Mouse (Mus musculus): ENCODE measurements around the gene Rag1. TPM values are rescaled to one million over a fixed set of nuclear protein-coding genes. Genes with fewer than 3 reads are reported as not detected.

Rag1 gene
- polyA plus RNA-seq, 1 experiment from 2014 or later, result 0.17 TPM

DNA sequence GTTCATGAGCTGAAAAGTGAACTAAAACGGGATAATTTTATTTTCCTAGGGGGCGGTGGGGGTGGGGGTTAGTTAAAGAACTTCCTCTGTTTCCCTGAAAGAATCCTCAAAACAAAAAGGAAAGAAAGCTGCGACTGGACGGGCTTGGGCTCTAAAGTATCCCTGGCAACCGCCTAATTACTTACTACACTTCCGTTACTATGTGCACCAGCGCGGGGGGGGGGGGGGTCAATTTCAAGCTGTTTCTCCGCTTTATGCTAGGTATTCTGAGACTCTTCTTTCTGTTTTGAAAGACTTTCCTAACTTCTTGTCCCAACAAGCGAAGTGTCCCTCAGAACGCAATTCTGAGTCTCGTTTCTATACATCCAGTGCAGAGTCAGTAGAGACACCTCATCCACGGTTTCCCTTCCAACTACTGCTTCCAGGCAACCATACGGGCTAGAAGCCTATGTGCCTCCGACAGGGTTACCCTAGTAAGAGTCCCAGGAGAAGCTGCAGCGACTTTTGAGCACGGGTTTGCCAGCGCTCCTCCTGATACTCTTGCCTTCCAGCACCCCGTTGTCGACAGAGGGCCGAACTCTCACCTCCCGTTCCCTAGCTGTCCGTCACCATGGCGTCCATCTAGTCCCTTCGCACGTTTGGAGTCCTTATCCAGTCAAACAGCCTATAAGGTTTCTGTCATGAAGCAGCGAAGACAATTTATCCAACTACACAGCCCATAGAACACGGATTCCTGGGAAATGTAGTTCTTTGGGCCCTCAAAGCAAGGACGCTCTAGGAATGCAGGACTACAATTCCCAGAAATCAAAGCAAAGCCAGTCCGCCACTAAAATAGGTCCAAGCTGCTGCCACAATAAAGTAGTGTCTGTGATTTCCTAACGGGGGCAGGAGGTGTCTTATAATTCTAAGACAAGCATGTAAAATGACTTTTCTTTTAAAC is 20.7 kb downstream of the Rag1 start:
- no peaks in the 10 kb centered on the region for H3K27me3 ChIP-seq
- peak overlapping the region; percentile 84; the same call in 1 of the 2 replicates for H3K27ac ChIP-seq
- H3K4me2 ChIP-seq (replicated peaks), result peak overlapping the region; percentile 73
- H3K4me1 ChIP-seq, result peaks cover 19% of the 10 kb centered on the region
- H3K9me3 ChIP-seq, result no peaks in the 10 kb centered on the region
- peak; percentile 99 for ATAC-seq (ENCODE audit: low FRiP score, low read depth)
- peak overlapping the region; percentile 79 for H3K9ac ChIP-seq
- no peaks in the 10 kb centered on the region for H3K36me3 ChIP-seq
- H3K4me3 ChIP-seq, result peak overlapping the region; percentile 67
- WGBS, result 1% methylated on average over 31 of the region's 31 CpGs

DNA sequence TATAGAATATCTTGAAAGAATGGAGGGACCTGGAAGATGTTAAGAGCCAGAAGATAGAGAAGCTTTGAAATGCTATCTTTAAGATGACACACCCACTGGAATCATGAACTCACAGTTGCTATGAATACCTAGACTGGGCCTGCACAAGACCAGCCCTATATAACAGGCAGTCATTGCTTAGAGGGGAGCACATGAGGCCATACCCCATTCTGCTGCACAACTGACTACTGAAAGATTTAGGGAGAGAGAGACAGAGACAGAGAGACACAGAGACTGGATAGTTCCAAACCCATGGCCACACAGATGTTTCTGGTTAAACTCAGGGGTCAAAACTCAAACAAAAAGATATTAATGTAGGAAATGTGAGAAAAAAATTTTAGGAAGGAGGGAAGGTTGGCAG is 22.1 kb downstream of the Rag1 start:
- Histone ChIP-seq H3K4me3 (no peak overlapping the region), H3K36me3 (no peaks in the 10 kb centered on the region), H3K27me3 (no peaks in the 10 kb centered on the region), H3K4me2 (replicated peaks) (no peak overlapping the region), H3K27ac (no peak overlapping the region), H3K9me3 (no peaks in the 10 kb centered on the region), H3K4me1 (peaks cover 19% of the 10 kb centered on the region), H3K9ac (no peak overlapping the region)
- no peak for ATAC-seq (ENCODE audit: low FRiP score, low read depth)

DNA sequence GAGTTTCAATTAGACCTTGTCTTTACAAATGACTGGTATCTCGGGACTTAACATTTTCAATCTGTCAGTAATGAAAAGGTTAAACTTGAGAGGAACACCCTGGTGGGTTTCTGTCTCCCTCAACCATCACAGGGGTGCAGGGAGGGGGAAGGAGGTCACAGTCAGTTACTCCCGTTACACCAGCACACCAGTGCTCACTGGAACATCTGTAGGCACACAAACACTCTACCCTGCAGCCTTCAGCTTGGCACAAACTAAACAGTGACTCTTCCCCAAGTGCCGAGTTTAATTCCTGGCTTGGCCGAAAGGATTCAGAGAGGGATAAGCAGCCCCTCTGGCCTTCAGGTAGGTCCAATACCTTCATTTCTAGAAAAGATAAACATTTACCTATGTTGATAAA is 24.8 kb downstream of the Rag1 start, which contains the start of gene Rag2:
Gene Rag2 (plus strand): TSS at position 193 of the 400 bp plus-strand sequence.
- H3K9ac ChIP-seq, result no peak within 1 kb of the TSS
- no peak within 1 kb of the TSS for H3K4me3 ChIP-seq
- no peak within 1 kb of the TSS for H3K4me2 ChIP-seq (replicated peaks)
- H3K4me1 ChIP-seq, result peaks cover 19% of the 10 kb centered on the region
- no peak for ATAC-seq (ENCODE audit: low FRiP score, low read depth)
- no peaks in the 10 kb centered on the region for H3K9me3 ChIP-seq
- no peaks in the 10 kb centered on the region for H3K27me3 ChIP-seq
- no peaks in the 10 kb centered on the region for H3K36me3 ChIP-seq
- 59% methylated on average over 4 of the region's 4 CpGs for WGBS
- H3K27ac ChIP-seq, result no peak within 1 kb of the TSS

DNA sequence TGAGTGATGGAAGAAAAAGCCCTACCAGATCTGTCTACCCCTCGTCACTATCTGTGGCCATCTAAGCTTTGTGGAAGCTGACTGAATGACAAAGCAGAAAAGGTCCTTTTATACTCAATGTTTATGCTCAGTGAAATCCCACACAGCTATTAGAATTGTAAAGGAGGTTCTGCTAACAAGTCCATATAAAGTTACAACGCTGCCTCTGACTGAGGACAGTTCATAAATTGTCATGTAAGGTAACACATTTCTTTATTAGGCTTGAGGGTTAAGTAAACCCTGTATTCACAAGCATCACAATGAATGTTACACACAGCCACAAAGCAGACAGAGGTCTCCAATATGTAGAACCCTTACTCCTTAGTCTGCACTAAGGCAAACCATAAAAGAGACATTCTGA is 25.3 kb downstream of the Rag1 start:
- Histone ChIP-seq H3K4me1 (peaks cover 19% of the 10 kb centered on the region), H3K27ac (no peak overlapping the region), H3K4me3 (no peak overlapping the region), H3K4me2 (replicated peaks) (no peak overlapping the region), H3K36me3 (no peaks in the 10 kb centered on the region), H3K27me3 (no peaks in the 10 kb centered on the region), H3K9ac (no peak overlapping the region), H3K9me3 (no peaks in the 10 kb centered on the region)
- 59% methylated on average over 2 of the region's 2 CpGs for WGBS
- no peak for ATAC-seq (ENCODE audit: low FRiP score, low read depth)

DNA sequence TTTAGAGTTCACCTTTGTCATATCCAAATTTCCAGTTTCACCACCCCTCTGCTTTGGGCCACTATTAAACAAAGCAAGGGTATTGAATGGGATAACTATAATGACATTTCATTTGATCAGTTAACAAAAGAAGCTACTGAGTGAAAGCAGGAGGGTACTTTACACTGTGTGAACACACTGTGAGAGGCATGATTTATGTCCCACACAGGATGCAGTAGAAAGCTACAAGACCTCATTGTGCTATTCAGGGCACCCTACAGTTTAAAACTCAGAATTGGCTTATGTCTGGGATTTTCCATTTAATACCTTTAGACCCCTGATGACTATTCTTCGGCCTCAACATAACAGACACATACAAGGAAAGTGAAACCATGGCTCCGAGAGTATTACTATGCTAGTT is 26.3 kb downstream of the Rag1 start:
- Histone ChIP-seq H3K36me3 (no peaks in the 10 kb centered on the region), H3K9me3 (no peaks in the 10 kb centered on the region), H3K4me2 (replicated peaks) (no peak overlapping the region), H3K27ac (no peak overlapping the region), H3K4me1 (peaks cover 19% of the 10 kb centered on the region), H3K27me3 (no peaks in the 10 kb centered on the region), H3K9ac (no peak overlapping the region), H3K4me3 (no peak overlapping the region)
- ATAC-seq (ENCODE audit: low FRiP score, low read depth), result no peak
- 90% methylated on average over 2 of the region's 2 CpGs for WGBS

DNA sequence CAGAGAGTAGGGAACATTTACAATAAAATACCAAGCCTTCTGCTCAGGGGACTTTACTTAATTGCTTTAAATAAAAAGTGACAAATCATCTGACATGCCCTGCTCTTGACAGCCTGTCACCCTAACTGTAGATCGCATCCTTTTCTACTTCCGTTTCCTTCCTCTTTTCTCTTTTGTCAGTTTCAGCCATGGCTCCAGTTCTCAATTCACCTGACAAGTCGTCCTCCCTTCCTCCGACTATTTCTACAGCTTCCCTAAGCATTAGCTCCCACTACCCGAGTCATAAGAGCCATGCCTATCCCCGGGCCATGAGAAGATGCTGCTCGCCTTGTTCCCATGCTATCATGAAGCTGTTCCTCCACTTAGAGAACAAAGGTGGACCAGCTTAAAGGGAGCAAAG is 27.7 kb downstream of the Rag1 start:
- ATAC-seq (ENCODE audit: low FRiP score, low read depth), result no peak
- no peak overlapping the region for H3K4me2 ChIP-seq (replicated peaks)
- no peak overlapping the region for H3K27ac ChIP-seq
- H3K9ac ChIP-seq, result no peak overlapping the region
- no peaks in the 10 kb centered on the region for H3K27me3 ChIP-seq
- no peak overlapping the region for H3K4me3 ChIP-seq
- 75% methylated on average over 7 of the region's 7 CpGs for WGBS
- no peaks in the 10 kb centered on the region for H3K9me3 ChIP-seq
- no peaks in the 10 kb centered on the region for H3K36me3 ChIP-seq
- peaks cover 10% of the 10 kb centered on the region for H3K4me1 ChIP-seq

DNA sequence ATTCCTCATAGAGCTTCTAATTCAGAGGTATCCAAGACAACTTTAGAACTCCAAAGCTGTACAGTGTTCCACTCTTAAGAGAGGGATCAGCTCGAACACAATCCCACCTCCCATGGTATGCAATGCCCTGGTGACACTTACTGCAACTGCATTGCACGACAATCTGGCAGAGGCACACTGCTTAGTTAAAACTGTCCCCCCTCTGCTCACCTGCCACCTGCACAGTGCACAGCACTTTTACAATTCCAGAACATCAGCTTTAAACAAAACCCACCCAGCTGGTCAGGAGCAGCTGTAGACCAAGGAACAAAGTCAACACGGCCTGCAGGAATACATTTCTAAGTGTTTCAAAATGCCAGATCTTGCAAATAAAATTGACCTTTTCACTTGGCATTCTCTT is 28.4 kb downstream of the Rag1 start:
- ATAC-seq (ENCODE audit: low FRiP score, low read depth), result no peak
- no peak overlapping the region for H3K4me3 ChIP-seq
- 52% methylated on average over 3 of the region's 3 CpGs for WGBS
- H3K27me3 ChIP-seq, result no peaks in the 10 kb centered on the region
- H3K9me3 ChIP-seq, result no peaks in the 10 kb centered on the region
- H3K27ac ChIP-seq, result no peak overlapping the region
- H3K4me1 ChIP-seq, result peaks cover 8% of the 10 kb centered on the region; the same call in 1 of the 2 replicates
- no peaks in the 10 kb centered on the region for H3K36me3 ChIP-seq
- H3K9ac ChIP-seq, result no peak overlapping the region
- H3K4me2 ChIP-seq (replicated peaks), result no peak overlapping the region

DNA sequence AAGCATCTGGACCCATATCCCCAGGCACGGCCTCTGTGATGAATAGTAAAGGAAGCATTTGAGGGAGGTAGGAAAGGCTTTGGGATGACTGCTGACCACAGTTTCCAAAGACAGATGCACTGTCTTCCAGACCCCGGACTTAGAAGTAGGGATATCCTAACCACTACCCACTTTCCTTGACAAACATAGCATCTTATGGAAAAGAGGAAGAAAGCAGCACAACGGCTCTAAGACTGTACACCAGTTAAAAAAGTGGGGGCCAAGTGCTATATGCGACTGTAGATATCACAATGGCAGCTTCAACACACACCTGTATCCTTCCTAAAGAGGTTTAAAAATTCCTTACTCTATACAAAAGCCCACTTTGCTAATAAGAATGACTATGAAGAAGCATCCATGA is 30.9 kb downstream of the Rag1 start:
- WGBS, result 72% methylated on average over 4 of the region's 4 CpGs
- no peak for ATAC-seq (ENCODE audit: low FRiP score, low read depth)
- H3K9ac ChIP-seq, result no peak overlapping the region

DNA sequence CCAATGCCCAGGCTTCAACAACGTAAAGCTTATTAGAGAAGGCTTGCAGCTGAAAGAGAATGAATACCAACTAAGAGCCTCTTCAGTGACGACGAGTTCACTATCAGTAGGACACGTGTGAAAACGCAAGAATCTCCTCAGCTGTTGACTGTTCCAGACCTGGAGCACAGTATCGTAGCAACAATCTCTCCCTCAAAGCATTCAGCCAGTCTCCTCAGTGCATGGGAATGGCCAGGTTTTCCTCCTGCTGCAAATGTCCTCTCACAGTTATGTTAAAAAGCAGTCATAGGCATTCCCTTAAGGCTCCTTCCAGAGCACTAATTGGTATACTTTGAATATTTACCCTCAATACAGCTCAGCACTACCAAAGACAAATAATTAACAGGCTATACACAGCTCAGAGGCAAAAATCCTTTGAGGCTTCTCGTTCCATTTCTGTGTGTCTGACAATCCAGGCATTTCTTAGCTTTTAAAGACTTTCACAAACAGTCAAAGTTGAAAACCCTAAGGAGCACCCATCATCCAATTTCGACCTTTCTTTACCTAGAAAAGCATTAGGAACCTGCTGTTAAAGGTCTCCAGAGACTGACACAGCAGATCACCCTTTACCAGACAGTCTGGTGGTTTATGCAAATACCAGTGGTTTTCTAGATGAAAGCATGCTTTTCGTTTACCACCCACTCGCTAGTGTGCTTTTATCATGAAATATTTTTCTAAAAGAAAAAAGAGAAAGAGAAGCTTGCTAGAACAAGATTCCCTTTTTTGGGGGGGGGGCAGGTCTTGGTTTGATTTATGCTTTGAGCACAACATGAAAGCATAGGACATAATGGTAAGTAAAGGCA is 33.6 kb downstream of the Rag1 start:
- WGBS, result 69% methylated on average over 10 of the region's 10 CpGs
- peaks cover 12% of the 10 kb centered on the region; the same call in 1 of the 2 replicates for H3K4me1 ChIP-seq
- H3K9ac ChIP-seq, result no peak overlapping the region
- no peaks in the 10 kb centered on the region for H3K27me3 ChIP-seq
- H3K36me3 ChIP-seq, result no peaks in the 10 kb centered on the region
- no peak overlapping the region for H3K4me2 ChIP-seq (replicated peaks)
- ATAC-seq (ENCODE audit: low FRiP score, low read depth), result no peak
- no peak overlapping the region for H3K4me3 ChIP-seq
- no peaks in the 10 kb centered on the region for H3K9me3 ChIP-seq
- H3K27ac ChIP-seq, result no peak overlapping the region

More for the DNA sequence above, 30.9 kb downstream of the Rag1 start:
- H3K27ac ChIP-seq, result no peak overlapping the region
- H3K4me2 ChIP-seq (replicated peaks), result no peak overlapping the region
- no peaks in the 10 kb centered on the region for H3K36me3 ChIP-seq
- no peaks in the 10 kb centered on the region for H3K9me3 ChIP-seq
- no peaks in the 10 kb centered on the region for H3K27me3 ChIP-seq
- peaks cover 12% of the 10 kb centered on the region; the same call in 1 of the 2 replicates for H3K4me1 ChIP-seq
- H3K4me3 ChIP-seq, result no peak overlapping the region

DNA sequence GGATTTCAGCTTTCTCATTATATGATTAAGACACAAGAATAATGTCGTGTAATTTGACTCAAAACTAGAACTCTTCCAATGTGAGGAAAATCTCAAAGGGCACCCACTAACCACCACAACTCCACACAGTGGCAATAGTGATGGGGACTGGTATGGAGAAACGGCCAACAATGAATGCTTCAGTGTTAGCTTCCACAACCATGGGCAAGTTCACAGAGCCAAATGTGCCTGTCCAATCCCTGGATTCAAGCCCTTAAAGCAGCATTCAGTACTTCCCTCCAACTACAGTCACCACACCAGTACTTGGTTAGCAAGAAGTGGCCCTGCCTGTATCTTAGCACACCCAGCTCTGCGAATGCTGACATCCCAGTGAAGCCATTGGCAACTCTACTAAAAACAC is 38.4 kb downstream of the Rag1 start:
- WGBS, result 88% methylated on average over 3 of the region's 3 CpGs
- H3K4me1 ChIP-seq, result peaks cover 5% of the 10 kb centered on the region; the same call in 1 of the 2 replicates

DNA sequence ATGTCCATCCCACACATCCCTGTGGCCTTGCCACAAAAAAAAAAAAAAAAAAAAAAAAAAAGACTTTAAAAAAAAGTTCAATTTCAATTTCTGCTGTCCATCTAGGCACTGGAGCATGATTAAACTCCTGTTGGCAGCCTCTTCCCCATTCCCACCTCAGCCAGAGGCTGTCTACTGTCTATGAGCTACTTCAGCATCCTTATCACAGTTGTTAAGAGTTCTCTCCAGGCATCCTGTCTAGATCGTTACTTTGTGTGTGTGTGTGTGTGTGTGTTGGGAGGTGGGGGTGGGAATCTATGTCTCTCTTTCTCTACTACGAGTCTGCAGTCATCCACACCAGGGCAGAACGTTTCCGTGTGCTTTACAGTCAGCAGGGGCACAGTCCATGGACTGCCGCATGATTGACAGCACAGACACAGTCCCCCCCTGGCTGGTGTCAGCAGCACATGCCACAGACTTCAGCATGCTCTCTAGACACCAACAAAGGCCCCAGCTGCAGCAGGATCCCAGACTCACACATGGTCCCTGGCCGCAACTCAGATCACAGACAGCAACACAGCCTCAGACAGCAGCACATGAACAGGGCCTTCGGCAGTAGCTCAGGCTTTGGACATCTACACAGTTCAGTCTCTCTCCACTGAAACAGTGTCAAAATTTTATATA is 40.9 kb downstream of the Rag1 start:
- Histone ChIP-seq H3K4me1 (no peaks in the 10 kb centered on the region; the same call in 1 of the 2 replicates), H3K27ac (no peak overlapping the region), H3K9ac (no peak overlapping the region), H3K27me3 (no peaks in the 10 kb centered on the region), H3K9me3 (no peaks in the 10 kb centered on the region), H3K4me2 (replicated peaks) (no peak overlapping the region), H3K36me3 (peaks cover 3% of the 10 kb centered on the region; the same call in 1 of the 2 replicates), H3K4me3 (no peak overlapping the region)
- 50% methylated on average over 7 of the region's 7 CpGs for WGBS
- ATAC-seq (ENCODE audit: low FRiP score, low read depth), result peak; percentile 48; the same call in 1 of the 2 replicates

More for the DNA sequence above, 38.4 kb downstream of the Rag1 start:
- Histone ChIP-seq H3K27ac (no peak overlapping the region), H3K9ac (no peak overlapping the region), H3K9me3 (no peaks in the 10 kb centered on the region), H3K4me2 (replicated peaks) (no peak overlapping the region), H3K36me3 (peaks cover 3% of the 10 kb centered on the region; the same call in 1 of the 2 replicates), H3K4me3 (no peak overlapping the region), H3K27me3 (no peaks in the 10 kb centered on the region)
- no peak for ATAC-seq (ENCODE audit: low FRiP score, low read depth)
